Mouse (Mus musculus) embryo, embryonic 10 days (tissue): ENCODE results near the gene Rbm25.

Source experiments
- DNase-seq: peaks from one replicate; pipeline ENCODE4 v3.0.0-alpha.2; 2015; ENCODE audit warnings: low spot score

Gene Rbm25

DNA sequence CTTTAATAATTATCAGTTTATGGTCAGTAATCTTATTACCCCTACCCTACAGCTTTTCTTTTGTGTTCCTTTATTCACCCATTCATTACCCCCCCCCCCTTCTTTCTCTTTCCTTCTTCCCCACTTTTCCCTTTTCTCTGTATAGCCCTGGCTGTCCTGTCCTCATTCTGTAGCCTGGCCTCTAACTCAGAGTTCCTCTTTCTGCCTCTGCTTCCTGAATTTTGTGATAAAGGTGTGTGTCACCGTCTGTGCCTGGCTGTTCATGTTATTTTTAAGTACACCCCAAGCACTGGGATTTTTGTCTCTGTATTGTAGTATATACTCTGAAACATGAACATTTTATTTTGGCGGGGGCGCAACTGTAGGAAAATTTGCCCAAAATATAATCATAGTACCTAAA lies 19.3 kb downstream of the Rbm25 start:
- no peak for DNase-seq

DNA sequence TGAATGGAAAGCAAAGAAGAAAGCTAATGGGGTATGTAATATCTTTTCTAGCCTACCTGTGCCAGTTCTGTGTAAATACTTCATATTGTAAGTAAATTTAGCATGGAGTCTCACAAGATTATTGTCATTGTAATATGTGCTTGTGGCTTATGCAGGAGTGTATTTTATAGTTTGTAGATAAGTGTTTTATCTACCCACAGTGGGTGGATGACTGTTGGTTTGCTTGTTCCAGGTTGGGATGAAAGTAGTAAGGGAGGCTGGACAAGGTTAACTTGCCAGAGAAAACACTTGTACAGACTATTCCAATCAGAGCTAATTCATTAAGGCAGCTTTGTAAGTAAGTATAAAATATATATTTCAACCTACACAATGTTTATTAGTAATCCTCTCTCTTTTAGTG lies 20.4 kb downstream of the Rbm25 start:
- DNase-seq = no peak

DNA sequence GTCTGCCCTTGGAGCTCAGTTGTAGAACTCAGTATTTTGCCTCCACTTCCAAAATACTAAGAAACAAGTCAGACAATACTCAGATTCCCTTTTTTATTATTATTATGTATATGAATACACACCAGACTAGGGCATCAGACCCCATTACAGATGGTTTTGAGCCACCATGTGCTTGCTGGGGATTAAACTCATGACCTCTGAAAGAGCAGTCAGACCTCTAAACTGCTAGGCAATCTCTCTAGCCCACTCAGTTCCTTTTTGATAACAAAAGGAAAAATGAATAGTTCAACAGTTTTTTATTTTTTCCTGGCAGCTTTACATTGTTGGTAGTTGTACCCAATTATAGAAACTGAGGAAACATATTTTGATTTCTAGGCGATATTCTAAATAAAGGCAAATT lies 54.4 kb downstream of the Rbm25 start:
- DNase-seq = no peak

DNA sequence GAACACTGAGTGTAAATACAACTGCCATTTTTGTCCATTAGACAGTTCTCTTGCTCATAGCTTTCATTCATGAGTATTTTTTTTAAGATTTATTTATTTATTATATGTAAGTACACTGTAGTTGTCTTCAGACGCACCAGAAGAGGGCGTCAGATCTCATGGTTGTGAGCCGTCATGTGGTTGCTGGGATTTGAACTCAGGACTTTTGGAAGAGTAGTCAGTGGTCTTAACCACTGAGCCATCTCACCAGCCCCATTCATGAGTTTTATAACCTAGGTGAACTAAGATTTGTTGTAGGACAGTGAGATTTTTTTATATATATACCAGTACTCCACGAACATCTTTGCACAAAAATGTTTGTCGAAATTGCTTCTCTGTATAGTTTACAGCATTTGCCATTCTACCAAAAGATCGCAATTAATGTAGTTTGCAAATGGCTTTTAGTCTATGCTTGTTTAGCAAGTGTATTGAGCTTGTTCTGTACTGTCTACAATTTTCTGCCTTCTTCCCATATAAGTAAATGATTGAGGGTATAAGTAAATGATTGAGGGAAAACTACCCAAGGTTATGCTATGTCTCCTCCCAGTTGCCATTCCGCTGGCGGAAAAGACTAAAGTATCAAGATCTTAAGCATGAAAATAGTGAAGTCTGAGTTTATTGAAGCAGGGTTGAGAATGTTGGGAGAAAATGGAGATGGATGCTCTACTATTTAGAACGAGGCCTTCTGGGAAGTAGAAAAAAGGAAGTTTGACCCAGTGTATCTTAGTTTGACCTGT lies 55.7 kb downstream of the Rbm25 start:
- DNase-seq = no peak

DNA sequence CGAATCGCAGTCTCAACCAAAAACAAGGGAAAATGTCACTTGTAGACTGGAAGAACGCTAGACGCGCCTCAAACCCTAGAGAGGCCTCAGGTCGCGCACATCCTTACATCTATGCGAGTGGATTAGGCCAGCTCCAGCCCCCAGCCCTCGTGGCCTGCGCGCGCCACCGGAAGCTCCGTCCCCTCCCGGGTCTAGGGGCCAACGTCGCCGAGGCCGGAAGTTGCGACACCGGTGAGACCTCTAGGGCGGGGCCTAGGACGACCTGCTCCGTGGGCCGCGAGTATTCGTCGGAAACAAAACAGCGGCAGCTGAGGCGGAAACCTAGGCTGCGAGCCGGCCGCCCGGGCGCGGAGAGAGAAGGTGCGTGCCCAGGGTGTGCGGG lies 56.9 kb downstream of the Rbm25 start, which contains the start of gene Psen1:
Gene Psen1, plus strand, starts transcription at position 219 of the 382 bp plus-strand sequence.
- DNase-seq = peak; percentile 98

DNA sequence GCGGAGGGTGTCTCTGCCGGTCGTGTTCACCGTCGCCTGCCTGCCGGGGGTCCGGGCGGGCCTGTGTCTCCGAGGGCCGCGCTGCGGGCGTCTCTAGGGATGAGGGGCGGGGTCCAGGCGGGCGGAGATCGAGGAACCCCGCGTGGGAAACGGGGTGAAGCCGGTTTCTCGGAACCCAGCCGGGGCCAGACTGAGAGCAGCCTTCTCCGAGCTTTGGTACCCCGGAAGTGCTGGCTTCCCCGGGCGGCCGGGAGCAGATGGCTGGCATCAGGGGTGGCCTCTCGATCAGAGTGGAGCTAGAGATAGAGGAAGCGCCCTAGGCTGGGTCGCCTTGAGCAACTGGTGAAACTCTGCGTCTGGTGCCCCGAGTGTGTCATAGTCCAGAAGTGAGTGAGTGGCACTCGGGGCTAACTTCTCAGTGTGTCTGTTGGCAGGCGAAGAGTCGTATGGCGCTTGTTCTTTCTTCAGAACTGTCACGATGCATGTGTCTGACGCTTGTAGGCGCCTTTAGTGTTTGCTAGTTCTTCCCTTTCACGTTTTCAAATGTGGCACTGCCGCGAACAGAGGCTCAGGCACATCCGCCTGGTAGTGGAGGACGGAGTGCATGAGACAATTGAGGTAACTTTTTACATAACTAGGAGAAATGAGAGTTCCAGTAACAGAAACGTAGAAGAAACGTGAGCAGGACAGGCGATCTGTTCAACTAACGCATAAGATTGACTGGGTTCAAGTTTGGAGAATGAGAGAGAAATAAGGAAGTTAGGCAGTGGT lies 57.5 kb downstream of the Rbm25 start:
- peak; percentile 44 for DNase-seq

DNA sequence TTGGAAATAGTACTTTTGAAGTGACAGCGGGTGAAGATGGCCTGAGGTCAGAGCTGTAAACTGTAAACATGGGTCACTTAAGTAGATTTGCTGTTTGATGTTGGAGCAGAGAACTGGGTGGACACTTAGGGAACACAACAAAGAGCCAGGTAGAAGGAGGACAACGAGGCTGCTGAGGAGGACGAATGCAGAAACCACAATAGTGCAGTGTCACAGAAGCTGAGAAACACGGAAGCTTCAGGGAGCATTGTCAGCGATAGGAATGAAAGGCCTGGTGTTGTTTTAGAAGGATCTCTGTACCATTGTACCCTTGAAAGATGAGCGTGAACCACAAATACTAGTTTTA lies 58.0 kb downstream of the Rbm25 start:
- no peak for DNase-seq

DNA sequence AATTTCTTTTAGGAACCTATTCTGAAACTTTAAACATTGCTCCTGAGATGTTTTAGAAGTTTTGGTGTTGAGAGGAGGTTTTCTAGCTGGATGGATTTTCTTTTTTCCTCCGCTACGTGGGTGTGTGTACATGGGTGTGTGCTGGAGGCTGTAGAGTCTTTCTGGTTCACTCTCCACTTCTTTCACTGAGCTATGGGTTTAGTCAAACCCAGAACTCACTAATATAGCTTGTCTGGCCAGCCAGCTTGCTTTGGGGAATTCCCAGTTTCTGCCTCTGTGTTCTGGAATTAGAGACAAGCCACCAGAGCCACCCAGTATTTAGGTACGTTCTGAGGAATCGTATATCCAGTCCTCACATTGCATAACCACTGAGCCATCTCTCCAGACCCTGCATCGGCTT lies 63.0 kb downstream of the Rbm25 start:
- DNase-seq = no peak

DNA sequence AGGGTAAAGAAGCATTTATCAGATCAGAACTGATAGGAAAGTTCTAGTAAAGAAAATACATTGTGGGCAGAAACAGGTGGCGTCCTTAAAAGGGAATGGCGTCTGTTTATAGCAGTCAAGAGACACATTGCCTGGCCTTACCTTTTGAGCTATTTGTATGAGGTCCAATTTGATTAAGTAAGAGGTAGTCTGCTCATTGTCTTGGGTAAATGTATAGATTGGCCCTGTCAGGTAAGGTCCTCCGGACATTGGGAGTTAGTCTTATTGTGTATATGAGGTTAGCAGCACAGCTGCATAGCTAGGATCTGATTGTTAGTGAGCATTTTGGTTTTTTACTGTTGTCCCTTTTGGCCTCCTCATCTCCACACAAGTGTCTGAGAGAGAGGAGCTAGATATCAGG lies 63.6 kb downstream of the Rbm25 start:
- no peak for DNase-seq

DNA sequence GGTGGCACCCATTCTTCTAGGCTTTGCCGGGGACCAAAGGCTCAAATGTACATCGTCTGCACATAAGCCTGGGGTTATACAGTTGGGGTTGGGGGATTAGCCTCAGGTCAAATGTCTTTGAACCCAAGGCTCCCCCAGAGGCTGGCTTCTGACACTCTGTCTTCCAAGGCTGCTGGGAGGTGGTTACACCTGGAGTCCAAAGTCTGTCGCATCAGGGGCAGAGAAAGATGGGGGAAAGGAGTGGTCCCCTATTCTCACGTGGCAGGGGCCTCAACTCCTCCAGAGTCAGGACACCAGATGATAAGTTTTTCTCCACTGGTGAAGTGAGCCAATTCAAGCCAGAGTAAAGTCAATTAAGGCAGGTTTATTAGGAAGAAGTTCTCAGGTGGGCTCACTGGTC lies 67.6 kb downstream of the Rbm25 start:
- no peak for DNase-seq

DNA sequence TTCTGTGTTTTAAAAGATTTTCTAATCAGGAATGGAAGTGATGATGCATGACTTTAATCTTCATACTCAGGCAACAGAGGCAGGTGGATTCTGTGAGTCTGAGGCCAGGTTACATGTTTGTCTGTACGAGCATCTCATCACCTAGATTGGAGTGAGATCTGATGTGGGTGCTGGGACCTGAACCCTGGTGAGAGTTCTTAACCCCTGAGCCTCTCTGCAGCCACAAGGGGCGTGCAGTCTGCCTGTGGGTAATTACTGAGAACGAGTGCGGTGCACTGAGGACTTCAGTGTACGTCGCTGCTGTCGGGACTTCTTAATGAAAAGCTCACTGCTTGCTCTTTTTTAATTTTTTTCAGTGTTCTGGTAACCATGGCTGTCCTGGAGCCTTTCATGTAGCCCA lies 70.6 kb downstream of the Rbm25 start:
- DNase-seq = no peak

DNA sequence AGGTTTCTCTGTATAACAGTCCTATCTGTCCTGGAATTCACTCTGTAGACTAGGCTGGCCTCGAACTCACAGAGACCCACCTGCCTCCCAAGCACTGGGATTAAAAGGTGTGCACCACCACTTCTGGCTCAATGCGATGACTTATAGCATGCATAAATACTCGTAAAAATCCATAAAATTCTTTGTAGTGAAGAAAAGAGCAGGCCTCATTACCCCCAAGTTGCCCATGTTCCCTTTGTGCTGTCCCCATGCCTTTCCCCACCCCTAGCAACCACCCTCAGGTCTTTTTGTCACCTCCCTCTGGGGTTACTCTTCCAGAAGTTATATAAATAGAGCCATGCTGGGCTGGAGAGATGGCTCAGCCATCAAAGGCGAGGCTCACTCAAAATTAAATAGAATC lies 71.8 kb downstream of the Rbm25 start:
- DNase-seq = peak; percentile 11

DNA sequence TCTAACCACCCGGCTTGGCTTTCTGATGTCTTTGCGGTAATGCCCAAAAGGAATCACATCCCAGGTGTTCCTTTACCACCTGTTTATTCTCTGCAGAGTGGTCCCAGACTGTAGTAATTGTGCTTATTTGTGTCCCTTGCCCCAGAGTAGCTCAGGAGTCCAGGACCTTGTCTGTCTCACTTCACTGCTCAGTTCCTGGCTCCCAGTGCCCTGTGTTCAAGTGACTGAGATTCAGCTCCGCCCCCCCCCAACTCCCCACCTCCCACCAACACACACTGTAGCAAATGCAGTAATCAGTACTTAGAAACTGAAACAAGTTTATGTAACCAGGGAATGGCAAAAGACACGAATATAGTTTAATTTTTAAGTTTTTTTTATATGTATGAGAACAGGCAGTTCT lies 75.9 kb downstream of the Rbm25 start:
- DNase-seq = no peak

DNA sequence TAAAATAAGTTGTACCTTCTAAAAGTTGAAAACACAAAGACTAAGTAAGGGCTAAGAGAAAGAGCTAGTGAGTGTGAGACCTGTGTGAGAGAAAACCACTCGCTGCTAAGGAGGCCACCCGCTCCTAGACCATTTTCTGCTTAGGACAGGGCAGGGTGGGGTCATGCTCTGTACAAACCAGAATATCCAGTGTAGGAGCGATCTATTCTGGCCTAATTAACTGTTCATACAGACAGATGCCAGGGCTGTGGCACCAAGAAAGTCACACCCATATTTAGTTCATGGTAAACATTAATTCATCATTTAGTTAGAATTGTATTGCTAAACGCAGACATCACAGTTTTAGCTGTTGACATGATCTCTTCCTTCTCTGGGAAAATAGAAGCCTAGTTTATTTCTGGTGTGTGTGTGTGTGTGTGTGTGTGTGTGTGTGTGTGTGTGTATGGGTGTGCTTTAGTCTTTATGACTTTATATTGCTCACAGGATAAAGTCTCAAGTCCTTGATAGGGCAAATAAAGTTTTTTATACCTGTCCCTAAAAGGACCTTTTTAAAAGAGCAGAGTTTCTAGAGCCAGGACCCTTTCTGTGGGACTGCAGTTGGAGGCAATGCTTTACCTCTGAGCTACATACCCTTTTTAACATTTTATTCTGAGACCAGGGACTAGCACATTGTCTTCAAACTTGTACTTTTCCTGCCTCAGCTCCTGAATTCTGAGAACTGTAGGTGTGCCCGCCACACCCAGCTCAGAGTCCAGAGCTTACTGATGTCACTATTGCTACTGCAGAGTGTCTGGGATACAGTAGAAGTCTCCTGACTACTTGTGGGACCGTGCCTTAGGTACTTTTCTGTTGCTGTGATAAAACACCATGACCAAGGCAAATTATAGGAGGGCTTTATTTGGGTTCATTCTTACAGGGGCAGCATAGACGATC lies 77.4 kb downstream of the Rbm25 start:
- no peak for DNase-seq

DNA sequence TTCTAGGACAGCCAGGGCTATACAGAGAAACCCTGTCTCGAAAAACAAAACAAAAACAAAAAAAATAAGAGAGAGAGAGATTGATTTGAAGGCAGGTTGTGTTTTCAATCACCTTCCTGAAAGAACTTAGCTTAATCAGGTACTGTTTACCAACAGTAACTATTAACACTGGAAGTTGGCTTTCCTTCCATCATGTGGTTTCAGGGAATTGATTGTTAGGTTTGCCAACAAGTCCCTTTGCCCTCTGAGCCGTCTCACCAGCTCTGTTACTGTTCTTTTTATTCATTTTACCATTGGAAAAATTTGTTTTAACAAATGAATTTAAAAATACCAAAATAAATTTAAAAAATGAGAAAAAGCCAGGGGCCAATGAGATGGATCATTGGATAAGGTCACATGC lies 78.9 kb downstream of the Rbm25 start:
- DNase-seq = no peak

DNA sequence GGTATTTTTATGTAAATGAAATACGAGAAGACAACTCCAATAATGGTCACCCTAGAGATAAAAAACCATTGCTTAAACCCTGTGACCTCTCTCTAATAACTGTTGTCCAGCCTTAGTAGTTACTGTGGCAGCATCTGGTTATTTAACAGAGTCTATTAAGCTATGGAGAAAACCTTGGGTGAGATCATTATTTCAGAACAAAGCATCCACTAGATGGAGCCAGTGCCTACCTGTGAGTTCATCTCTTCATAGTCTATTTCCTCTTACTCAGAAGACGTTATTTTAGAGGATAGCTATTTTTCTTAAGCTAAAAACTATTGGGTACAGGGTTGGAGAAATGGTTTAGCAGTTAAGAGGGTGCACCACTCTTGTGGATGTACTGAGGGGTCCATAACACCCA lies 82.7 kb downstream of the Rbm25 start:
- DNase-seq = peak; percentile 77

DNA sequence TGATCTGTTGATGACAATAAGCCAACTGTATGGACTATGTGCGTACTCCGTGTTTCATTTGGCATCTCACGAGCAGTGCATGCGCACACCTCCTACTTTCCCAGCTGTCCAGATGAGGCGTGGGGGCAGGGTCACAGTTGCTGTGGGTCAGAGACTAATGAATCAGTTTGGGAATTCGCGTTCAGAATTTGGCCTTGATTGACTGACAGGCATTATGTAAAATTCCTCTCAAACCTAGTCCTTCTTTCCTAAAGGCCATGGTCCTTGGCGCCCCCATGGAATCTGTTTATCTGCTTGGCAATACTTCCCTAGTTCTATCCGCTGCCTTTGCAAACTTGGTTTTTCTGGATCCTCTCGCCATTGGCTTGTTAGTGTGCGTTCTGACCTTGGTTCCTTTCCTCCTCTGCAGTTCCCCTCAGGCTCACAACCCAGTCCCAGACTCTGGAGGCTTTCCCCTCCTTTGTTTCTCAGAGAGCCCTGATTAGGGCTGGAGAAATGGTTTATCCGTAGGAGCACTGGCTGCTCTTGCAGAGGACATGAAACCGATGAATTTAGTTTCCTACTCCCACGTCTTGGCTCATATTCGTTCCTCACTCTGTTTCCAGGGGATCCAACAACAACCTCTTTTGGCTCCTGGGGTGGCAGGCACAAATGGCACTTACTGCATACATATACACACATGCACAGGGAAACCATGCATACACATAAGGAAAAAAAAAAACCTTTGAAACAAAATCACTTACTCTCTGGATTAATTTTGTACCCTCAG lies 85.6 kb downstream of the Rbm25 start:
- no peak for DNase-seq

DNA sequence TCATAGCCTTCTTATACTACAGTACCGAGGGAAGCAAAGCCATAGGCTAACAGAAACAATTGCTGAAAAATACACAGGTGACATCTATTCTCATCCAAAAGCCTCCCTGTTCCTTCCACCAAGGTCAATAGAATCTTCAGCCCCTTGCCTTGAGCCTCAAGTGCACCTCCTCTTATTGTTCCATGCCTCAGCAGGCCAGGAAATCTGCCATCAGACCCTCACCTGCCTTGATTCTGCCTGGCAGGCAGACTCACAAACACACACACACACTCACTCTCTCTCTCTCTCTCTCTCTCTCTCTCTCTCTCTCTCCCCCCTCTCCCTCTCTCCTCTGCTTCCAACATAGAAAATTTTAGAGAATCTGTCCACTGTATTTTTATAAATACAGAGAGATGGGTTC lies 88.4 kb downstream of the Rbm25 start:
- DNase-seq = no peak

DNA sequence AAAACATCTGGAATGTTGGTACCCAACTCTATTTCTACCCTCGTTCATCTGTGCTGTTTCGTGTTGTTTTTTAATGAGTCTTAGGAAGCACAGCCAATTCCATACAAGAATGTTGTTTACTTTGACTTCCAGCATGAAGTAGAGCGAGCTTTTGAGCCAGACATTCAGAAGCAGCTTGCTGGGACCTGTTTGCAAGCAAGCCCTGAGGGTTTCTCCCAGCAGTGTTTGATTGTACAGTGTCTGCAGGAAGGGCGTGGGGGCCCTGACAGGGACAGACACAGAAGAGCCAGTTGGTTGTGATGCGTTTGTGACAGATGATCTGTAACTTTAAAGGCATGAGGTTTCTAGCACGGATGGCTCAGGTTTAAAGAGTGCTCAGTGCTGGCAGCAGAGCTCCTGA lies 90.2 kb downstream of the Rbm25 start:
- no peak for DNase-seq

DNA sequence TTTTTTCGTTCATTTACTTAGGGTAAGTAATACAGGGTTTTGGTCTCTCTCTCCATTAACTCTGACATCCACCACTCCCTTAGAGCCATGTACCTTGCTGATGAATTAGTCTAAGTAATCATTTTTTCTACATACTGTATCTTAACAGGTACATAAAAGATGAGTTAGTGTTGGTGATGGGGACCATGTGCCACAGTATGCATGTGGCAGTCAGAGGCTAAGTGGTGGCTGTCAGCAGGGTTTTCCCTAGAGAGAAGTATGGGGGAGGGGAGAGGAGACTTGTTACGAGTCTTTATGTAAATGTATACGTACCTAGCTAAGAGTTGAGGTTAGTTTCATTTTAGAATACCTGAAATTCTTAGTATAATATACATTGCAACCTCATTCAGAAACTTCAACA lies 92.0 kb downstream of the Rbm25 start:
- no peak for DNase-seq

DNA sequence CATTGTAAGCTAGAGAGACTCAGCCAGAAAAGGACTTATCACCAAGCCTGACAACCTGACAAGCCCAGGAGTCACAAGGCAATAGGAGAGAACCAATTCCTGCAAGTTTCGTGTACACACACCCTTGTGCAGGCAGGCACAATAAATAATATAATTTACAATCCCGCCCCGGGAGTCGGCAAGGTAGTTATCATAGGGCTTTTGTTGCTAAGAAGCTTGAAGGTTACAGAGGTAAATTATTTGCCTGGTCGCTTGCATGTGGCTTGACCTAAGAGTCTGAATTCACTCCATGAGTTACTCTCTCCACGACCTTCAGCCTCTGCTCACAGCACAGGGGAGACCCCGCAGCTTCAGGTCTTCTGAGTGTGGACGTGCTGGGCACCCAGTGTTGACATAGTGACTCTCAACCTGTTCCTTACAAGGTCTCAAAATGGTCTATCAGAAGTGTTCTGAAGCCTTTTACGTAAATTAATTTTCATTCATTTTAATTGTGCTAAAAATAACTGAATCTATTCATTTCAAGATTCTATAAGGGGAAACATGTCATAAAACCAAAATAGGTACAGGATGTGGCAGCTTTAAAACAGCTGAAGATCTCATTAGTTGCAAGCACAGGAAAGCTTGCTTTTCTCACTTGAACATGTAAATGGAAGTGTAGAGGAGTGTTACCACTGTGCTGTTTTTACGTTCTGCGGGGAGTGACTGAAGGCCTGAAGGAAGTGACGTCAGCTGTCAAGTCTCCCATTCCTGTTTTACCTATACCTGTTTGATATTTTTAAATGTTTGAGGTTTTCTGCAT lies 95.7 kb downstream of the Rbm25 start:
- DNase-seq = no peak
